Mouse (Mus musculus) erythroblast, embryonic 14.5 days (primary cell): ENCODE results near the gene Tnfsf14.

Experiments
- GATA1 ChIP-seq: IDR thresholded peaks from 2 replicates; pipeline ENCODE4 v1.6.1; 2012; ENCODE audit warnings: low read length, inconsistent platforms, mixed read lengths
- TAL1 ChIP-seq: IDR thresholded peaks from 3 replicates; pipeline ENCODE4 v1.6.1; 2012; ENCODE audit warnings: low read length, inconsistent platforms, mixed read lengths

DNA sequence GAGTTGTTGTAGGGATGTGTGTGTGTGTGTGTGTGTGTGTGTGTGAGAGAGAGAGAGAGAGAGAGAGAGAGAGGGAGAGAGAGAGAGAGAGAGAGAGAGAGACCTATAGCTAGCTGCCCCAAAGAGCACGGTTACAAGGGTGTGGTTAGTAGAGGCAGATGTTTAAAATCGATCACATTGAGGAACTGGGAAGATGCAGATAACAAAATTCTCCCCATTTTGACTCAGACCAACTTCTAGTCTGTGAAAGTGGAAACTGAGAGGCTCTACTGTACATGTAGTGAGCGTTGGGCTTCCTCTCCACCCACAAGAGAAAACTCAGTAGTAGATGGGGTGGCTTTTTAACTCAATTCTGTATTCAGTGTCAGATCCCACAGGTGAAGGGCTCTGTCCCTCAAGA lies 54.3 kb downstream of the Tnfsf14 start:
- TF ChIP-seq GATA1 (no peak), TAL1 (no peak)
